Mouse (Mus musculus): ENCODE results near the gene Gm10273. TPM values are rescaled to one million over a fixed set of nuclear protein-coding genes. Genes with fewer than 3 reads are reported as not detected.

Gm10273 gene
- polyA plus RNA-seq, 2 experiments, result 4.8 to 15.6 TPM

DNA sequence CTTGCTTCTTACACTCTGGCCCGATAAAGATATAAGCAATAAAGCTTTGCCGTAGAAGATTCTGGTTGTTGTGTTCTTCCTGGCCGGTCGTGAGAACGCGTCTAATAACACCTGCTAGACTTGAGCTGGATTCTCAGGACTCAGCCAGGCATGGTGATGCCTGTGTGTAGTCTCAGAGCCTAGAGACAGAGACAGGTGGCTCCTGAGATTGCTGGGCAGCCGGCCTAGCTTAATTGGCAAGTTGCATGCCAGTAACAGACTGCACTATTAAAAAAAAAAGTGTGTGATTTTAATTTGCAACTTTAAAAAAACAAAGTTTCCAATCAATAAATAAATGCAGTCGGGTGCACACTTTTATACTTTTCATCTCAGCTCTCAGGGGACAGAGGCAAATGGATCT is 8.5 kb upstream of the Gm10273 start:
- Histone ChIP-seq H3K9ac (replicated peaks) (no peak overlapping the region), H3K4me2 (ENCODE audit: low read depth) (no peak overlapping the region), H3K27ac (no peak overlapping the region), H3K9me3 (ENCODE audit: control insufficient read depth, low read length) (no peaks in the 10 kb centered on the region), H3K4me3 (ENCODE audit: insufficient read depth in 1 of 2, low read depth in 2 of 2, low read length in 2 of 2) (no peak overlapping the region), H3K36me3 (replicated peaks; ENCODE audit: control insufficient read depth, insufficient read depth, low read depth) (no peaks in the 10 kb centered on the region), H3K27me3 (ENCODE audit: control insufficient read depth, insufficient read depth, low read length) (no peaks in the 10 kb centered on the region), H3K4me1 (replicated peaks; ENCODE audit: control insufficient read depth in 2 of 2, insufficient read depth in 2 of 2, low read length in 1 of 2) (no peaks in the 10 kb centered on the region)
- DNase-seq (ENCODE audit: low read depth in 3 of 3, low spot score in 3 of 3) (no peak), ATAC-seq (ENCODE audit: insufficient read depth) (no peak)
- 76% methylated on average over 7 of the region's 8 CpGs for WGBS (ENCODE audit: insufficient replicate concordance)
- TF ChIP-seq EP300 (IDR thresholded peaks at IDR 0.05; ENCODE audit: low read depth), result no peak
- TF ChIP-seq CTCF (IDR thresholded peaks at IDR 0.05; ENCODE audit: low read depth), result no peak

DNA sequence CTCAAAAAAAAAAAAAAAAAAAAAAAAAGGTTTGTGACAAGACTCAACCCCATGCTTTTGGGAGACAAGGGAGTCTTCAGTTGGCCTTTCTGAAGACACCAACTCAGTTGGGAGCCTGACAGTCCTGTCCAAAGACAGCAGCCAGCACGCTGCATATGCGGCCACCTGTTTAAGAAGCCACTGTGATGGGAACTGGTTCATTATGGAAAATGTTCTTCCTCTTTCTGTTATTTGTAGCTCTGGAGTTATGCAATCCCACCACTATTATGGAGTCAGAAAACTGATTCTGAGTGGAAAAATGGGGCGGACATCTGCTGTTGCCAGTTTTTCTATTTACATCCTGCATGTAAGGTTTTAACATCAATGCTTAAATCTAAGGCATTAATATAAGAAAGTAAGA is 5.8 kb upstream of the Gm10273 start:
- no peak overlapping the region for H3K4me3 ChIP-seq (ENCODE audit: insufficient read depth in 1 of 2, low read depth in 2 of 2, low read length in 2 of 2)
- ATAC-seq (ENCODE audit: insufficient read depth), result no peak
- TF ChIP-seq EP300 (IDR thresholded peaks at IDR 0.05; ENCODE audit: low read depth), result no peak

DNA sequence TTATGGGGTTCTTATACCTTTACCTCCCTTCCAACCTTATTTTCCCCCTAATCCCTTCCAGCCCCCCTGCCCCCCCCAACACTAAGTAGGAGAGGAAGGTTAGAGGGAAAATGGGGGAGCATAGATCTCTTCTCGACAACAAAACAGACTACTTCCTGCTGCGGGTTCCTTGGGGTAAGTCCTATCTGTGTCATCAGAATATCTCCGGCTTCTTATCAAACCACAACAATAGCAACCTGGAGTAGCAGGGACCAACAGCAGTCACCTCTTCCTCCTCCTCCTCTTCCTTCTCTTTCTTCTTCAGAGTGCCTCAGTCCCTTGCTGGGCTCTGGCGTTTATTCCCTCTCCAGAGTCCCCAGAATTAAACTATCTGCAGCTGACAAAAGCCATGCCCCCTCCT is 3.5 kb upstream of the Gm10273 start:
- under 1% methylated on average over 4 of the region's 4 CpGs for WGBS (ENCODE audit: insufficient replicate concordance)
- no peaks in the 10 kb centered on the region for H3K4me1 ChIP-seq (replicated peaks; ENCODE audit: control insufficient read depth in 2 of 2, insufficient read depth in 2 of 2, low read length in 1 of 2)
- no peak for ATAC-seq (ENCODE audit: insufficient read depth)

More for the DNA sequence above, 5.8 kb upstream of the Gm10273 start:
- no peak overlapping the region for H3K27ac ChIP-seq
- no peaks in the 10 kb centered on the region for H3K36me3 ChIP-seq (replicated peaks; ENCODE audit: control insufficient read depth, insufficient read depth, low read depth)
- no peak for DNase-seq (ENCODE audit: low read depth in 3 of 3, low spot score in 3 of 3)
- no peaks in the 10 kb centered on the region for H3K9me3 ChIP-seq (ENCODE audit: control insufficient read depth, low read length)
- H3K27me3 ChIP-seq (ENCODE audit: control insufficient read depth, insufficient read depth, low read length), result no peaks in the 10 kb centered on the region
- no peak overlapping the region for H3K4me2 ChIP-seq (ENCODE audit: low read depth)
- H3K9ac ChIP-seq (replicated peaks), result no peak overlapping the region
- WGBS (ENCODE audit: insufficient replicate concordance), result 71% methylated on average over 3 of the region's 3 CpGs
- no peaks in the 10 kb centered on the region for H3K4me1 ChIP-seq (replicated peaks; ENCODE audit: control insufficient read depth in 2 of 2, insufficient read depth in 2 of 2, low read length in 1 of 2)

DNA sequence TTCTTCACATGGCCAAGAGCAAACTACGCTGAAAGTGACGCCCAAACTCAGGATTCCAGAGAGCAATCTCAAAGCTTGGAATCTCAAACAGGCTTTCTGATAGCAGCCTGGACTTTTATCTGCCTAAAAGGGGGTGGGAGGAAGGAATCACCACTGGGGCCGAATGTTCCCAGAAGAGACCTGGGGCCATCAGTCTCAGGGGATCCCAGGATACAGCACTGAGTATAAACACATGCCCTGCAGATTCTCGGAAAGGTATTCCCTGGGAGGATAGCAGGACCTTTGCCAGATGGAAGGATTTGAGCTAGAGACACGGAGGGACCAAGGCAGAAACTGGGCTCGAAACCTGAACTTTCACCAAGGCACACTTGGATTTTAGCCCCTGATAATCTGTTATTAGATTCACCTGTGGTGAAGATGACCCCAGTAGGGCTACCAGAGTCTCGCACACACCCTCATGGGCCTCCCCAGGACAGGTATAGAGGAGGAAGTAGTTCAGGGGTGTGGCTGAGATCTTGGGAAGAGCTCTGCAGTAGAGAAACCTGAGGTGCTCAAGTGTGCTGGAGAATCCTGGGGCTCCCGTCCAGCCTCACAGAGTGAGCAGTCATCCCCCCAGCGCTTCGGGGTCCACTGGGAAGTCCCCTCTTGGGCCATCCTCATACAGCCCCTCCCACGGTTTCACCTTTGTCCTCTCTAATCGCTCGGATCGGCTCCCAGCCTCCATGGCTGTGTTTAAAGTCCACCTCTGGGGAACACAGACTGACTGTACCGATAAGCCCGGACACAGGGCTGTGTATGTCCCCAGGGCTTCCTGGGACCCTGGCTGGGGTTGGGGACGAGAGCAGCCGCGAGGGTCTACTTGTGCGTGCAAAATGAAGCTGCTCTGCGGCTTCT is 7.7 kb downstream of the Gm10273 start, which contains the start of gene Pla2g12b:
Gene Pla2g12b, plus strand, starts transcription at position 762 of the 894 bp plus-strand sequence.
- 53% methylated on average over 21 of the region's 21 CpGs for WGBS (ENCODE audit: insufficient replicate concordance)
- DNase-seq (ENCODE audit: low read depth in 3 of 3, low spot score in 3 of 3) (peak in 2 of 3 experiments; percentile 16 to 20), ATAC-seq (ENCODE audit: insufficient read depth) (peak; percentile 76)
- Histone ChIP-seq H3K4me2 (ENCODE audit: low read depth) (peak within 1 kb of the TSS; percentile 37), H3K9ac (replicated peaks) (peak within 1 kb of the TSS; percentile 20), H3K36me3 (replicated peaks; ENCODE audit: control insufficient read depth, insufficient read depth, low read depth) (no peaks in the 10 kb centered on the region), H3K27ac (no peak within 1 kb of the TSS), H3K27me3 (ENCODE audit: control insufficient read depth, insufficient read depth, low read length) (no peaks in the 10 kb centered on the region), H3K4me3 (ENCODE audit: insufficient read depth in 1 of 2, low read depth in 2 of 2, low read length in 2 of 2) (peak within 1 kb of the TSS; percentile 43 to 67), H3K4me1 (replicated peaks; ENCODE audit: control insufficient read depth in 2 of 2, insufficient read depth in 2 of 2, low read length in 1 of 2) (no peaks in the 10 kb centered on the region), H3K9me3 (ENCODE audit: control insufficient read depth, low read length) (no peaks in the 10 kb centered on the region)
- TF ChIP-seq CTCF (IDR thresholded peaks at IDR 0.05; ENCODE audit: low read depth) (no peak), EP300 (IDR thresholded peaks at IDR 0.05; ENCODE audit: low read depth) (no peak)

More for the DNA sequence above, 3.5 kb upstream of the Gm10273 start:
- Histone ChIP-seq H3K27ac (no peak overlapping the region), H3K9ac (replicated peaks) (no peak overlapping the region), H3K27me3 (ENCODE audit: control insufficient read depth, insufficient read depth, low read length) (no peaks in the 10 kb centered on the region), H3K36me3 (replicated peaks; ENCODE audit: control insufficient read depth, insufficient read depth, low read depth) (no peaks in the 10 kb centered on the region), H3K9me3 (ENCODE audit: control insufficient read depth, low read length) (no peaks in the 10 kb centered on the region), H3K4me2 (ENCODE audit: low read depth) (no peak overlapping the region), H3K4me3 (ENCODE audit: insufficient read depth in 1 of 2, low read depth in 2 of 2, low read length in 2 of 2) (no peak overlapping the region)
- DNase-seq (ENCODE audit: low read depth in 3 of 3, low spot score in 3 of 3), result no peak
- TF ChIP-seq CTCF (IDR thresholded peaks at IDR 0.05; ENCODE audit: low read depth) (no peak), EP300 (IDR thresholded peaks at IDR 0.05; ENCODE audit: low read depth) (no peak)

DNA sequence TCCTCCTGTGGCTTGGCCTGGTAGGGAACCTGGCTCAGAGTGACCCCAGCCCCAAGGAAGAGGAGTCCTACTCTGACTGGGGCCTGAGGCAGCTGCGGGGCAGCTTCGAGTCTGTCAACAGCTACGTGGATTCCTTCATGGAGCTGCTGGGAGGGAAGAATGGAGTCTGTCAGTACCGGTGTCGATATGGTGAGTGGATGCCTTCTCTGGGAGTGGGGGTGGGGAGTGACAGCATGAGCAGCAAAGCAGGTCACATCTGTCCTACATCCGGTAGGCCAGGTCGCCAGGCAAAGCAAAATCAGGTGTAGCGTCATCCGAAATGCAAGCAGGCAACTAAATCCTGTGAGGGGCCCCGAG is 8.3 kb downstream of the Gm10273 start:
- DNase-seq (ENCODE audit: low read depth in 3 of 3, low spot score in 3 of 3), result no peak
- Histone ChIP-seq H3K9ac (replicated peaks) (peak overlapping the region; percentile 20), H3K4me1 (replicated peaks; ENCODE audit: control insufficient read depth in 2 of 2, insufficient read depth in 2 of 2, low read length in 1 of 2) (no peaks in the 10 kb centered on the region), H3K4me2 (ENCODE audit: low read depth) (peak overlapping the region; percentile 1), H3K36me3 (replicated peaks; ENCODE audit: control insufficient read depth, insufficient read depth, low read depth) (no peaks in the 10 kb centered on the region), H3K27me3 (ENCODE audit: control insufficient read depth, insufficient read depth, low read length) (no peaks in the 10 kb centered on the region), H3K27ac (no peak overlapping the region), H3K9me3 (ENCODE audit: control insufficient read depth, low read length) (no peaks in the 10 kb centered on the region), H3K4me3 (ENCODE audit: insufficient read depth in 1 of 2, low read depth in 2 of 2, low read length in 2 of 2) (peak overlapping the region; percentile 43 to 67)
- TF ChIP-seq EP300 (IDR thresholded peaks at IDR 0.05; ENCODE audit: low read depth) (no peak), CTCF (IDR thresholded peaks at IDR 0.05; ENCODE audit: low read depth) (no peak)
- 60% methylated on average over 10 of the region's 10 CpGs for WGBS (ENCODE audit: insufficient replicate concordance)
- ATAC-seq (ENCODE audit: insufficient read depth), result peak; percentile 48; the same call in 1 of the 2 replicates
